Mouse (Mus musculus) yolk sac, embryonic 10.5 days (tissue): ENCODE data around the gene Clec16a.

Experiments
- DNase-seq: peaks from one replicate; pipeline ENCODE4 v3.0.0-alpha.2; 2017; ENCODE audit warnings: low spot score

Clec16a gene

GRCm38 (mm10) chr16:10544995-10545622 is at the start of gene Clec16a:
TSS of gene Clec16a (plus strand) at chr16:10545339.
- peak; percentile 97 for DNase-seq

- DNase-seq = no peak
Measured at GRCm38 (mm10) chr16:10495824-10496298, 49.3 kb upstream of the Clec16a start.

GRCm38 (mm10) chr16:10498096-10498602 is 47.0 kb upstream of the Clec16a start:
- DNase-seq = no peak

- DNase-seq = no peak
Measured at GRCm38 (mm10) chr16:10499122-10499521, 46.0 kb upstream of the Clec16a start.

- peak; percentile 34 for DNase-seq
Measured at GRCm38 (mm10) chr16:10501865-10502264, 43.3 kb upstream of the Clec16a start.

DNA sequence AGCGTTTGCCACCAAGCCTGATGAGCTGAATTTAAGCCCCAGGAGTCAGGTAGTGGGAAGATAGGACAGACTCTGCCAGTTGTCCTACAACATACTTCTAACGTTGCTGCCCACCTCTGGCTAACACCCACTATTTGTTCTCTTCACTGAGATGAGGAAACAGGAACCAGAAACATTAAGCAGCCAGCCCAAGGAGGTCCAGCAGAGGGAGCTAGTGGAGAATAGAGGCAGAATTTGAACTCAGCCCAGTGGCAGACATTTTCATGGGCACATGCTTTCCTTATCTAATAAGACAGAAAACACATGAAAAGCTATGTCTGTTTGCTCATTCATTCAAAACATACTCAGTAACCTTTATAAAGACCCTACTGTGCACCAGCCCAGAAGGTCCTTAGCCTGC is 42.1 kb upstream of the Clec16a start:
- DNase-seq = no peak

DNA sequence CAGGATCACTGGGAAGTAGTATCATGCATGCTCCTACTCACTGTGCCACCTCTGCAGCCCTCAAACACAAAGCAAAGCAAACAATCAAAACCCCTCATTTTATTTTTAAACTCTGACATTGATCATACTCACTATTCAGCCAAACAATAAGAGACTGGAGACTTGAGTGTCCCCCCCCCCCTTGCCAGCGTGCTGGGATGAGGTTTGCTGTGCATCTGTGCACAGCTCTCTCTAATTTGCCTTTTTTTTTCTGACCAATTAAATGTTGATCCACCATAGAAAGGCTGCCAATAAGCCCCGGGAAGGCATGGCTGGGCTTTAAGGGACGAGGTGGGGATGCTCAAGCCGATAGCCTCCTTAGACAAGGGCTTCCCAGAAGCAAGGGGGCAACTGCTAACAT is 37.7 kb upstream of the Clec16a start:
- DNase-seq = no peak

GRCm38 (mm10) chr16:10508691-10509090 is 36.4 kb upstream of the Clec16a start:
- no peak for DNase-seq

- DNase-seq = no peak
Measured at GRCm38 (mm10) chr16:10510477-10511133, 34.5 kb upstream of the Clec16a start.

GRCm38 (mm10) chr16:10511134-10511520 is 34.0 kb upstream of the Clec16a start:
- DNase-seq = no peak

- no peak for DNase-seq
Measured at GRCm38 (mm10) chr16:10515953-10516572, 29.1 kb upstream of the Clec16a start.

DNA sequence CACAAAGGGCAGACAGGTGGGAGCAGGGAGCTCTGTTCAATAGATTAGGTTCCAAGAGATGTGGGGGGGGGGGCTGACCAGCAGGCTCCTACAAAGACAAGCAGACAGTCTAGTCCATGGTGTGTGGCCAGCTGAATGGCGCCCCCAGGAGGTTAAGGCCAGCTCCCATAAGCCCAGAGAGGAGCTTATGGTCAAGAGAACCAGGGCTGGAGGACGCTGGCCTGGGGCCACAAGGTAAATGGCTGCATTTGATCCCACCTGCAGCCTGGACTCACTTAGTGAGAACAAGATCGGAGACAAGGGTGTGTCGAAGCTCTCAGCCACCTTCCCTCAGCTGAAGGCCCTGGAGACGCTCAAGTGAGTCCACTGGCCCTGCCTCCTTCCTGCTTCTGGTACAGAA is 27.1 kb upstream of the Clec16a start:
- no peak for DNase-seq

- DNase-seq = peak; percentile 55
Measured at GRCm38 (mm10) chr16:10520908-10521614, 24.1 kb upstream of the Clec16a start.

- peak; percentile 42 for DNase-seq
Measured at GRCm38 (mm10) chr16:10522811-10523210, 22.3 kb upstream of the Clec16a start.

- DNase-seq = no peak
Measured at GRCm38 (mm10) chr16:10523650-10524049, 21.5 kb upstream of the Clec16a start.

- DNase-seq = no peak
Measured at GRCm38 (mm10) chr16:10524866-10525609, 20.1 kb upstream of the Clec16a start.

DNA sequence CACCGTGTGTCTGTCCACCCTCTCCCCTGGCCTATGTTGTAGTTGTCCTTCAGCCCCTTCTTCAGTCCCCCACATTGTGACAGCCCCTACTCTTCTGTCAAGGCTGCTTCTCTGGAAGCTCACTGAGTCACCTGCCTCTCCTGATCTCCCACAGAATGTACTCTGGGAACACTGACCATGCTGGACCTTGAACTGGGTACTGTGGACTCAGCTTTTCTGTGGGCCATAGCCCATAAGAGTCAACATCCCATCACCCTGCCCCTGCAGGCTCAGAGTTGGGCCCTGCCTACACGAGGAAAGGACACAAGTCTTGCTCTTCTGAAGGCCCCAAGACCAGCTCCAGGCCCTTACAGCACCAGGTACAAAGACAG is 19.5 kb upstream of the Clec16a start:
- peak; percentile 21 for DNase-seq

GRCm38 (mm10) chr16:10527046-10527644 is 18.0 kb upstream of the Clec16a start:
- no peak for DNase-seq

DNA sequence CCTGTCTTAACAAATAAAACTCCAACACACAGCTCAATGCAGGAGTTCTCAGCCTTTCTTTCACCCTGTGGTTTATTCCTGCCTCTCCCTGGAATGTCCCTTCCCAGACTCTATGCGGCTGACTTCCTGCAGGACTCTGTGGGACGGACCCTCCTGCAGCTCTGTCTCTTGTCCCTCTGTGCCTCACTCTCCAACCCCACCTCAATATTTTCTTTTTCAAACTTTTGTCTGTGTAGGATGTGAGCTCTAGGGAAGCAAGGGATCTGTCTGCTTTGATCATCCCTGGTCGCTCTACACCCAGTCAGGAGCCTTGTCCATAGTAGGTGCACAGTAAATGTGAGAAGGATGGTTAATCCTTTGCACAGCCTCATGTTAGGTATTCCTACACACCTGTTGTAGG is 16.8 kb upstream of the Clec16a start:
- no peak for DNase-seq

- no peak for DNase-seq
Measured at GRCm38 (mm10) chr16:10530179-10530578, 15.0 kb upstream of the Clec16a start.

DNA sequence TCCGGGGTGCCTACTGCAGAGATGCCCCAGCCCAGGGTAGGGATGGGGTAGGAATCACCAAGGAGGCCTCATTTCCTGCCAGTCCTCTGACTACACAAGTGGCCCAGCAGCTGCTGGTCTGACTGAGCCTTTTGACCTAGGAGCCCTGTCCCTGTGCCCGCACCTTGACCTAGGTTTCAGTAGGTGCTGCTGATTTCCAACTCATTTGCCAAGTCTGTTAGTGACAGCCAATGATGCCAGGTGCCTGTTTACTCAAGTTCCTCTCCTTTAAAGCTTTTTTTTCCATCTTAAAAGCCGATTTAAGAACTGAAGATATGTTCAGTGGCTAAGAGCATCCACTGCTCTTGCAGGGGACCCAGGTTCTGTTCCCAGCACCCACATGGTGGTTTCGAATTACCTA is 11.4 kb upstream of the Clec16a start:
- no peak for DNase-seq
